Mouse (Mus musculus) thymus, adult 2 months (tissue): Measurements from ENCODE around the gene Fhit.

Experiments
- CTCF ChIP-seq: fragments of 200-500 bp; IDR thresholded peaks from 2 replicates; pipeline ENCODE4 v1.5.1; 2012; ENCODE audit warnings: mild to moderate bottlenecking, control low read depth, low read length, moderate library complexity, borderline replicate concordance; ENCODE audit not compliant: control insufficient read depth, poor library complexity, insufficient read depth; ENCODE audit errors: extremely low read depth
- POLR2A ChIP-seq: fragments of 200-500 bp; IDR thresholded peaks from 2 replicates; pipeline ENCODE4 v1.6.1; 2012; ENCODE audit warnings: mild to moderate bottlenecking, low read length, control low read depth, moderate library complexity; ENCODE audit not compliant: control insufficient read depth, poor library complexity, insufficient read depth; ENCODE audit errors: extremely low read depth

DNA sequence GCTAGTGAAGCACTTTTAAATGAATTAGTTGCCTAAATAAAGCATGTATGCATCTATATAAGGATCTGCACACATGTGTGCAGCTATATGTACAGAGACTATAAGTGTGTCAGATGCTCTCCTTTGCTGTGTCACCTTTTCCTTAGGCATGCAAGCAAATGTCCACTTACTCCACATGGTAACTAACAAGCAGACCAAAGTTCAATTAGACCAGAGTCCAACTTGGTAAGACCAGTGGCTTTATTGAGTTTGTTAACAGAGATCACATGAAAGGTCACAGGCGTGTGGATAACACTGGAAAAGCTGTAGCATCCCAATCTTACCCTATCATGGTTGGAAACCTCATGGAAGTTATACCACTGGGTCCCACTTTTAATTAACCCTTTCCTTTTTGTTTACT, 1572.7 kb downstream of the Fhit start:
- TF ChIP-seq CTCF (no peak), POLR2A (no peak)
